Mouse (Mus musculus) limb, embryonic 13.5 days (tissue): ENCODE results near the gene Ropn1l. TPM values are rescaled to one million over a fixed set of nuclear protein-coding genes. Genes with fewer than 3 reads are reported as not detected.

Source experiments
- ATAC-seq: fragments of 200-750 bp; cut with Nextera tagmentation; 2 replicates; pipeline ENCODE4 v1.8.0; 2017; ENCODE audit warnings: low read depth, moderate number of reproducible peaks, moderate TSS enrichment; ENCODE audit not compliant: low FRiP score
- H3K27ac ChIP-seq: fragments of 300-500 bp; sonication (generic); 2 replicates; pipeline ENCODE4 v1.5.1; 2015; ENCODE audit warnings: inconsistent platforms, mild to moderate bottlenecking, moderate library complexity
- H3K27me3 ChIP-seq: fragments of 300-500 bp; sonication (generic); 2 replicates; pipeline ENCODE4 v1.6.1; 2015; ENCODE audit warnings: mild to moderate bottlenecking, inconsistent platforms
- H3K36me3 ChIP-seq: fragments of 300-500 bp; sonication (generic); 2 replicates; pipeline ENCODE4 v1.6.1; 2015; ENCODE audit warnings: inconsistent platforms, mild to moderate bottlenecking, moderate library complexity
- H3K4me1 ChIP-seq: fragments of 300-500 bp; sonication (generic); 2 replicates; pipeline ENCODE4 v1.6.1; 2015; ENCODE audit warnings: inconsistent platforms
- H3K4me2 ChIP-seq: fragments of 300-500 bp; sonication (generic); replicated peaks from 2 replicates; pipeline ENCODE4 v1.6.1; 2015; ENCODE audit warnings: inconsistent platforms, mild to moderate bottlenecking, moderate library complexity
- H3K4me3 ChIP-seq: fragments of 300-500 bp; sonication (generic); 2 replicates; pipeline ENCODE4 v1.5.1; 2015; ENCODE audit warnings: moderate library complexity, mild to moderate bottlenecking, inconsistent platforms
- H3K9ac ChIP-seq: fragments of 300-500 bp; sonication (generic); 2 replicates; pipeline ENCODE4 v1.6.1; 2015; ENCODE audit warnings: mild to moderate bottlenecking, inconsistent platforms
- H3K9me3 ChIP-seq: fragments of 300-500 bp; sonication (generic); 2 replicates; pipeline ENCODE4 v1.6.1; 2016; ENCODE audit warnings: inconsistent platforms
- WGBS: fragments of 180-500 bp; shearing (Covaris S2); methylation state at CpG from one replicate; pipeline ENCODE4 v1.1.7; 2015; 5-methylcytosine and 5-hydroxymethylcytosine counted together
- polyA plus RNA-seq: library from polyadenylated mRNA; unstranded; fragments of >200 nt; fragmentation: Nextera tagmentation; extraction: Ambion mirVana; gene quantifications from 2 replicates; pipeline ENCODE4 v1.2.1, GENCODE M21; 2015

Ropn1l gene
- polyA plus RNA-seq, 1 experiment from 2014 or later = 1.7 TPM

DNA sequence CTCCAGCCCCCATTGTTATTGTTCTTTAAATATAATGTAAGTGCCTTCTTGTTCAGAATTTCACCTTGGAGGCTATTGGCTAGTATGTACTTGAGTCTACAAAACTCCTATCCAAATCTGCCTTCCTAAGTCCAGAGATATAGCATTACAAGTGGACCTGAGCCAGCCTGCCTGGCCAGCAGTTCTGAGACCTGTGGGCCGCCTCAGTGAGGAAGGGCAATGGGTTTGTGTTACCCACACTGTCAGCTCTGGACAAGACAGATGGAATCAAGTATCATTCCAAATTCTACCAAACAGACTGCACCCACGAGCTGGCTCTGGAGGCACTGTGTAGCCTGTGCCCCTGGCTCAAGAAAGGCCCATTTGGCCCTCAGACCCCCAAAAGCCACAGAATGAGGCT is 16.7 kb downstream of the Ropn1l start:
- H3K4me2 ChIP-seq = no peak overlapping the region
- no peaks in the 10 kb centered on the region for H3K27me3 ChIP-seq
- H3K9ac ChIP-seq = no peak overlapping the region
- H3K4me1 ChIP-seq = no peaks in the 10 kb centered on the region
- H3K27ac ChIP-seq = no peak overlapping the region
- H3K36me3 ChIP-seq = no peaks in the 10 kb centered on the region
- no peak for ATAC-seq
- H3K4me3 ChIP-seq = no peak overlapping the region
- 85% methylated on average over 2 of the region's 2 CpGs for WGBS
- H3K9me3 ChIP-seq = no peaks in the 10 kb centered on the region

GRCm38 (mm10) chr15:31436083-31436482 is 17.5 kb downstream of the Ropn1l start:
- Histone ChIP-seq H3K4me1 (no peaks in the 10 kb centered on the region), H3K36me3 (no peaks in the 10 kb centered on the region), H3K9ac (no peak overlapping the region), H3K4me3 (no peak overlapping the region), H3K4me2 (no peak overlapping the region), H3K9me3 (no peaks in the 10 kb centered on the region), H3K27ac (no peak overlapping the region), H3K27me3 (no peaks in the 10 kb centered on the region)
- ATAC-seq = no peak
- 50% methylated on average over 1 of the region's 1 CpGs for WGBS

DNA sequence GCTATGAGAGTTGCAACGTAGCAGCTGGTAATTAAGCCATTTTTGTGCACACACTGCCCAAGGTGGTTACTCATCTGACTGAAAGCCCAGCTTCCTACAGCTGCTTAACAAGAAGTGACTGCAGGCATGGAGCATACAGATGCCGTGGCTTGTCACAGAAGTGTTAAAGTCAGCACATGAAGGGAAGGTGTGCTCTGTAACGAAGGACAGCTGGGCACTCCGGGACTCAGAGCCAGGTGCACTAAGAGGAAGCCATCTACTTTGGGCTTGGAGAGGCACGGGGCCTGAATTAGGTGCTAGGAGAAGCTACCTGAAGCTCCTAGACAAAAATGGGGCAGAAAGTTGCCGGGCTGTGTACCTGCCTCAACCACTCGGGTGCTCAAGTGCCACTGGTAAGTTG is 19.8 kb downstream of the Ropn1l start:
- no peak for ATAC-seq
- WGBS = 52% methylated on average over 7 of the region's 7 CpGs
- Histone ChIP-seq H3K4me3 (no peak overlapping the region), H3K9me3 (no peaks in the 10 kb centered on the region), H3K4me1 (peaks cover 3% of the 10 kb centered on the region; the same call in 1 of the 2 replicates), H3K27me3 (no peaks in the 10 kb centered on the region), H3K4me2 (no peak overlapping the region), H3K36me3 (no peaks in the 10 kb centered on the region), H3K27ac (no peak overlapping the region), H3K9ac (no peak overlapping the region)

GRCm38 (mm10) chr15:31431847-31432246 is 21.7 kb downstream of the Ropn1l start:
- peaks cover 8% of the 10 kb centered on the region for H3K4me1 ChIP-seq
- WGBS = 88% methylated on average over 8 of the region's 8 CpGs
- no peak overlapping the region for H3K9ac ChIP-seq
- H3K36me3 ChIP-seq = no peaks in the 10 kb centered on the region
- H3K27ac ChIP-seq = no peak overlapping the region
- H3K4me3 ChIP-seq = no peak overlapping the region
- H3K9me3 ChIP-seq = no peaks in the 10 kb centered on the region
- H3K4me2 ChIP-seq = no peak overlapping the region
- ATAC-seq = no peak
- H3K27me3 ChIP-seq = no peaks in the 10 kb centered on the region

DNA sequence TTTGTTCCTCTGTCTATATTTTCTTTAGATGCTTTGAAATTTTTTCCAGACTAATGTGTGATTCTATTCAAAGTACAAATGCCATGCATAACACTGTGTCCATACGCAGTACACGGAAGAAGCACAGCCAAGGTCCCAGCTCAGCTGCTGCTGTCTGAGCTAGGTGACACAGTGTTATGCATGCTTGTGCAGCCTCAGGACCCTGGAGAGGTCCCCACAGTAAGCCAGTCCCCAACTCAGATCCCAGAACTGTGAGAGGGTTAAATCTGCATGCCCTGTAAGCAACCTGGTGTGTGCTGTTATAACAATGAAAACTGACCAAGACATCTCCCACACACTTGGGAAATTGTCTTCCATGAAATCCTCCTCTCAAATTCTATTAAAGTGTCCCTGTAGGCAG is 23.5 kb downstream of the Ropn1l start:
- Histone ChIP-seq H3K9ac (no peak overlapping the region), H3K4me1 (peaks cover 8% of the 10 kb centered on the region), H3K9me3 (no peaks in the 10 kb centered on the region), H3K4me2 (no peak overlapping the region), H3K27ac (no peak overlapping the region), H3K27me3 (no peaks in the 10 kb centered on the region; the same call in 1 of the 2 replicates), H3K4me3 (no peak overlapping the region), H3K36me3 (no peaks in the 10 kb centered on the region)
- ATAC-seq = no peak
- WGBS = 69% methylated on average over 2 of the region's 2 CpGs

DNA sequence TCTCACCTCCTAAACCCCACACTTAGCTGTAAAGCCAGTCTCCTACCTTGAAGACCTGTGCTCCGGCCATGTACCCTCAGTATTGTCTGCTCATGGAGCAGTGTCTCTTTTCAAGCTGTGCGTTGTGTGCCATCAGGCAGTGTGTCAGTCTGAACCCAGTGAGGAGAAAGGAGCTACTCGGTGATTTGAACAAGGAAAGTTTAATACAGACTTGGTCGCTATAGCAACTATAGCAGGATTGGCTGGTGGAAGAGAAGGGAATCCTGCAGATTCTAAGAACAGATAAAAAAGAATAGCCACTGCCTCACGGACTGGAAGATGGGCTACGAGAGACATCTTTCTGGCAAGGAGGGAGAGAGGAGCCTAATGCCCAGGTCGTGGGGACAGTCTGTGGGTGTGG is 24.1 kb downstream of the Ropn1l start:
- ATAC-seq = no peak
- Histone ChIP-seq H3K9ac (no peak overlapping the region), H3K4me2 (no peak overlapping the region), H3K27ac (no peak overlapping the region), H3K36me3 (no peaks in the 10 kb centered on the region), H3K4me1 (peaks cover 8% of the 10 kb centered on the region), H3K4me3 (no peak overlapping the region), H3K27me3 (no peaks in the 10 kb centered on the region; the same call in 1 of the 2 replicates), H3K9me3 (no peaks in the 10 kb centered on the region)
- 79% methylated on average over 7 of the region's 7 CpGs for WGBS

- Histone ChIP-seq H3K27ac (no peak overlapping the region), H3K36me3 (no peaks in the 10 kb centered on the region), H3K4me1 (peaks cover 8% of the 10 kb centered on the region), H3K4me3 (no peak overlapping the region), H3K9ac (no peak overlapping the region), H3K27me3 (no peaks in the 10 kb centered on the region; the same call in 1 of the 2 replicates), H3K4me2 (no peak overlapping the region), H3K9me3 (no peaks in the 10 kb centered on the region)
- no peak for ATAC-seq
- 54% methylated on average over 12 of the region's 12 CpGs for WGBS
These were observed 25.0 kb downstream of the Ropn1l start for GRCm38 (mm10) chr15:31428571-31428970.

DNA sequence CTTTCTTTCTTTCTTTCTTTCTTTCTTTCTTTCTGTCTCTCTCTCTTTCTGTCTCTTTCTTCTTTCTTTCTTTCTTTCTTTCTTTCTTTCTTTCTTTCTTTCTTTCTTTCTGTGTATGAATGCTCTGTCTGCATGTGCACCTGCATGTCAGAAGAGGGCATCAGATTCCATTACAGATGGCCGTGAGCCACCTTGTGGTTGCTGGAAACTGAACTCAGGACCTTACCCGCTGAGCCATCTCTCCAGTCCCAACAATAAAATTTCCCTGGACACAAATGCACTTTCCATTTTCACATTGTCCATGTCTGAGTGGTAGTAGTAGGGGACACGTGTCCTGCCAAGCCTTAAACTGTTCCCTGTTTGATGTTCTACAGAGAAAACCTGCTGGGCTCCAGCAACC is 26.1 kb downstream of the Ropn1l start:
- Histone ChIP-seq H3K4me1 (peaks cover 8% of the 10 kb centered on the region), H3K9me3 (no peaks in the 10 kb centered on the region), H3K27ac (no peak overlapping the region), H3K4me2 (no peak overlapping the region), H3K4me3 (no peak overlapping the region), H3K27me3 (peaks cover 3% of the 10 kb centered on the region; the same call in 1 of the 2 replicates), H3K36me3 (no peaks in the 10 kb centered on the region), H3K9ac (no peak overlapping the region)
- 64% methylated on average over 3 of the region's 3 CpGs for WGBS
- ATAC-seq = no peak

GRCm38 (mm10) chr15:31426066-31426706 is 27.4 kb downstream of the Ropn1l start:
- no peak overlapping the region for H3K27ac ChIP-seq
- H3K4me3 ChIP-seq = no peak overlapping the region
- H3K9me3 ChIP-seq = no peaks in the 10 kb centered on the region
- no peaks in the 10 kb centered on the region for H3K36me3 ChIP-seq
- H3K27me3 ChIP-seq = peaks cover 3% of the 10 kb centered on the region; the same call in 1 of the 2 replicates
- ATAC-seq = no peak
- 48% methylated on average over 8 of the region's 8 CpGs for WGBS
- peaks cover 8% of the 10 kb centered on the region for H3K4me1 ChIP-seq
- H3K4me2 ChIP-seq = no peak overlapping the region
- H3K9ac ChIP-seq = no peak overlapping the region

DNA sequence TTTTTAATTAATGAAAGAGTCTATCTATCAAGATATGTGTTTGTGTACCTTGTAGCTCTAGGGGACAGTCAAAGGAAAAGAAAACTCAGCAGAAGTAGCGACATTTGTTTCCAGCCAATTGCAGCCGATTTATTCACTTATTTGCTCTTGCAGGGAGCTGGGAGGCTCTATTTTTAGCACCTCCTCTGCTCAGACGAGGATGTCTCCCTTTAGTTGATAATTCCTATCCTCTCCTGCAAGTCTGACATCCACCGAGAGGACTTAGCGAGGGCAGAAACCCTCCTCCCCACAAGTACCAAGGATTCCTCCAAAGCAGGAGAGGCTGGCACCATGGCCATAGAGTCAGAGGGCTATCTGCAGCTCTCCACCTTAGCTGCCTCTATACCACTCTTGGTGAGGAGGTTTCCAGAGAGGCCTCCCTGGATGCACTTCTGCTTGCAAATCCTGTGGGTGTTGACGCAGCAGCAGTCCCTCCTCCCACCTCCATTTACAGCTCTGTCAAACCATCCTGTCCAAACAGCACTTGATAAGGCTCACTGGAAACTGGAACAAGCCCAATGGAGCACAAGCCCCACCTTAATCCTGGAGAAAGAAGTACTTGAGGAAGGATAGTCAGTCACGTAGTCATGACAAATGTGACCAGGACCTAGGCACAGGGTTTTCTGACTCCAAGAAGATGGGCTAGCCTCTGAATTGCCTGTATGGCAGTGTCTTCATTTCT is 30.7 kb downstream of the Ropn1l start:
- no peak overlapping the region for H3K4me2 ChIP-seq
- WGBS = 48% methylated on average over 7 of the region's 7 CpGs
- H3K4me1 ChIP-seq = peaks cover 9% of the 10 kb centered on the region; the same call in 1 of the 2 replicates
- H3K9me3 ChIP-seq = no peaks in the 10 kb centered on the region
- H3K27me3 ChIP-seq = peaks cover 3% of the 10 kb centered on the region; the same call in 1 of the 2 replicates
- H3K27ac ChIP-seq = no peak overlapping the region
- H3K36me3 ChIP-seq = no peaks in the 10 kb centered on the region
- H3K4me3 ChIP-seq = no peak overlapping the region
- no peak overlapping the region for H3K9ac ChIP-seq
- ATAC-seq = no peak

DNA sequence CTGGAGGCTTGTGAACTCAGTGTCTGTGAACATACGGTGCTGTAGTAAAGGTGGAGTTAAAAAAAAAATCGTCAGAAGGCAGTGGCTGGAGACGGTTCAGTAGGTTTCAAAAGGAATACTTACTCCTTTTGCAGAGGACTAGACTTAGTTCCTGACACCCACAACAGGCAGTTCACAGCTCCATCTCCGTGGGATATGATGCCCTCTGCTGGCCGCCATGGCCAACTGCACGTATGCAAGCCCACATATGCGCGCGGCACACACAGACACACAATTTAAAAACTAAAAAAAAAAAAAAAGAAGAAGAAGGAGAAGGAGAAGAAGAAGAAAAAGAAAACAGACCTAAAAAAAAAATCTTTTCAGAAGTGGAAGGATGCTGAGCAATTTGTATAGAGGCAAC is 34.5 kb downstream of the Ropn1l start:
- ATAC-seq = no peak
- Histone ChIP-seq H3K4me3 (no peak overlapping the region), H3K27me3 (0 out of 2 replicates have a peak, but pooled peaks cover 3% of the 10 kb centered on the region), H3K4me2 (peak overlapping the region; percentile 41), H3K4me1 (peaks cover 9% of the 10 kb centered on the region; the same call in 1 of the 2 replicates), H3K27ac (no peak overlapping the region), H3K9me3 (no peaks in the 10 kb centered on the region), H3K36me3 (no peaks in the 10 kb centered on the region), H3K9ac (no peak overlapping the region)
- WGBS = 38% methylated on average over 9 of the region's 9 CpGs

DNA sequence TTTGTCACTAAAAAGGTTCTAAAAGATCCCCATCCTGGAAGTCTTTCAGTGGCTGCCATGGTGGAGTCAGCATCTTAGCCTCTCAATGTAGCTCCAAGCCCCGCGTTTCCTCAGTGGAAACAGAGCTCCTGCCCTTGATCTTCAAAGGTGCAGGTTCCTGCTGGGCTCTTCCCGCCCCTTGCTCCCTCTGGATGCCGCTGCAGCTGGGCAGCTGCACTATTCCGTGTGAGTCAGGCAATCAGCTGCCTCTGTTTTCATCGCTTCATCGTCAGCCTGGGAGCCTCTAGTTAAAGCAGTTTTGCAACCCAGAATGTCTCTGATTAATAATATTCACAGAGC is 34.9 kb downstream of the Ropn1l start:
- 0 out of 2 replicates have a peak, but pooled peaks cover 3% of the 10 kb centered on the region for H3K27me3 ChIP-seq
- 8% methylated on average over 7 of the region's 7 CpGs for WGBS
- no peak overlapping the region for H3K9ac ChIP-seq
- H3K27ac ChIP-seq = no peak overlapping the region
- H3K4me3 ChIP-seq = no peak overlapping the region
- H3K4me1 ChIP-seq = peaks cover 9% of the 10 kb centered on the region; the same call in 1 of the 2 replicates
- no peaks in the 10 kb centered on the region for H3K36me3 ChIP-seq
- H3K4me2 ChIP-seq = peak overlapping the region; percentile 41
- no peaks in the 10 kb centered on the region for H3K9me3 ChIP-seq
- no peak for ATAC-seq
